Mouse (Mus musculus): ENCODE data around the gene Skil. TPM values are rescaled to one million over a fixed set of nuclear protein-coding genes. Genes with fewer than 3 reads are reported as not detected.
A peak's percentile ranks its signal among the peaks of the same experiment; 100 is the strongest.

The Skil gene
- polyA plus RNA-seq, 1 experiment from 2014 or later = 4.9 TPM

GRCm38 (mm10) chr3:31061103-31061785 lies 33.6 kb upstream of the Skil start:
- H3K9ac ChIP-seq = peak overlapping the region; percentile 3; the same call in 1 of the 2 replicates
- no peaks in the 10 kb centered on the region for H3K27me3 ChIP-seq
- no peak overlapping the region for H3K27ac ChIP-seq
- no peaks in the 10 kb centered on the region for H3K36me3 ChIP-seq
- 17% methylated on average over 20 of the region's 20 CpGs for WGBS (ENCODE audit: insufficient replicate concordance)
- peaks cover 14% of the 10 kb centered on the region for H3K4me1 ChIP-seq (replicated peaks)
- ATAC-seq (ENCODE audit: low read depth) = no peak
- peak overlapping the region; percentile 26 for H3K4me3 ChIP-seq (replicated peaks)
- no peaks in the 10 kb centered on the region for H3K9me3 ChIP-seq (replicated peaks)
- peak overlapping the region; percentile 53 for H3K4me2 ChIP-seq
- no peak for DNase-seq

- Histone ChIP-seq H3K9me3 (replicated peaks) (no peaks in the 10 kb centered on the region), H3K27me3 (no peaks in the 10 kb centered on the region), H3K27ac (no peak overlapping the region), H3K9ac (peak overlapping the region; percentile 3; the same call in 1 of the 2 replicates), H3K4me3 (replicated peaks) (peak overlapping the region; percentile 26), H3K4me1 (replicated peaks) (peaks cover 14% of the 10 kb centered on the region), H3K36me3 (no peaks in the 10 kb centered on the region), H3K4me2 (peak overlapping the region; percentile 53)
- no peak for ATAC-seq (ENCODE audit: low read depth)
- DNase-seq = no peak
- 18% methylated on average over 4 of the region's 4 CpGs for WGBS (ENCODE audit: insufficient replicate concordance)
These were observed 33.1 kb upstream of the Skil start for GRCm38 (mm10) chr3:31061786-31062120.

- Histone ChIP-seq H3K4me1 (replicated peaks) (peaks cover 14% of the 10 kb centered on the region), H3K27me3 (no peaks in the 10 kb centered on the region), H3K36me3 (no peaks in the 10 kb centered on the region), H3K9ac (no peak overlapping the region), H3K4me2 (no peak overlapping the region), H3K9me3 (replicated peaks) (no peaks in the 10 kb centered on the region), H3K4me3 (replicated peaks) (no peak overlapping the region), H3K27ac (no peak overlapping the region)
- WGBS (ENCODE audit: insufficient replicate concordance) = 59% methylated on average over 7 of the region's 7 CpGs
- ATAC-seq (ENCODE audit: low read depth) (no peak), DNase-seq (no peak)
These were observed 32.5 kb upstream of the Skil start for GRCm38 (mm10) chr3:31062325-31062724.

- Histone ChIP-seq H3K4me1 (replicated peaks) (no peaks in the 10 kb centered on the region), H3K36me3 (no peaks in the 10 kb centered on the region), H3K4me3 (replicated peaks) (no peak overlapping the region), H3K9me3 (replicated peaks) (no peaks in the 10 kb centered on the region), H3K9ac (no peak overlapping the region), H3K27me3 (no peaks in the 10 kb centered on the region), H3K4me2 (no peak overlapping the region), H3K27ac (no peak overlapping the region)
- 73% methylated on average over 7 of the region's 7 CpGs for WGBS (ENCODE audit: insufficient replicate concordance)
- ATAC-seq (ENCODE audit: low read depth) (no peak), DNase-seq (no peak)
These were observed 26.4 kb upstream of the Skil start for GRCm38 (mm10) chr3:31068482-31068881.

GRCm38 (mm10) chr3:31071804-31072203 lies 23.1 kb upstream of the Skil start:
- ATAC-seq (ENCODE audit: low read depth) = no peak
- no peaks in the 10 kb centered on the region for H3K9me3 ChIP-seq (replicated peaks)
- WGBS (ENCODE audit: insufficient replicate concordance) = 88% methylated on average over 14 of the region's 14 CpGs
- no peak overlapping the region for H3K27ac ChIP-seq
- H3K4me3 ChIP-seq (replicated peaks) = no peak overlapping the region
- H3K9ac ChIP-seq = no peak overlapping the region
- H3K27me3 ChIP-seq = no peaks in the 10 kb centered on the region
- H3K36me3 ChIP-seq = no peaks in the 10 kb centered on the region
- no peak for DNase-seq
- peaks cover 7% of the 10 kb centered on the region; the same call in 1 of the 2 replicates for H3K4me1 ChIP-seq (replicated peaks)
- no peak overlapping the region for H3K4me2 ChIP-seq

GRCm38 (mm10) chr3:31075808-31076207 lies 19.1 kb upstream of the Skil start:
- H3K4me1 ChIP-seq (replicated peaks) = peaks cover 7% of the 10 kb centered on the region; the same call in 1 of the 2 replicates
- no peaks in the 10 kb centered on the region for H3K36me3 ChIP-seq
- WGBS (ENCODE audit: insufficient replicate concordance) = 40% methylated on average over 11 of the region's 11 CpGs
- H3K4me2 ChIP-seq = no peak overlapping the region
- H3K9ac ChIP-seq = no peak overlapping the region
- DNase-seq (no peak), ATAC-seq (ENCODE audit: low read depth) (no peak)
- no peaks in the 10 kb centered on the region for H3K27me3 ChIP-seq
- H3K27ac ChIP-seq = no peak overlapping the region
- H3K4me3 ChIP-seq (replicated peaks) = no peak overlapping the region
- no peaks in the 10 kb centered on the region for H3K9me3 ChIP-seq (replicated peaks)

GRCm38 (mm10) chr3:31077068-31077703 lies 17.7 kb upstream of the Skil start:
- DNase-seq (no peak), ATAC-seq (ENCODE audit: low read depth) (no peak)
- H3K36me3 ChIP-seq = no peaks in the 10 kb centered on the region
- no peak overlapping the region; the same call in 1 of the 2 replicates for H3K27ac ChIP-seq
- no peaks in the 10 kb centered on the region for H3K9me3 ChIP-seq (replicated peaks)
- H3K9ac ChIP-seq = no peak overlapping the region
- H3K4me2 ChIP-seq = no peak overlapping the region
- no peaks in the 10 kb centered on the region for H3K27me3 ChIP-seq
- H3K4me3 ChIP-seq (replicated peaks) = no peak overlapping the region
- 66% methylated on average over 6 of the region's 6 CpGs for WGBS (ENCODE audit: insufficient replicate concordance)
- peaks cover 7% of the 10 kb centered on the region; the same call in 1 of the 2 replicates for H3K4me1 ChIP-seq (replicated peaks)

- Histone ChIP-seq H3K9me3 (replicated peaks) (no peaks in the 10 kb centered on the region), H3K4me3 (replicated peaks) (no peak overlapping the region), H3K27ac (no peak overlapping the region), H3K9ac (no peak overlapping the region), H3K27me3 (no peaks in the 10 kb centered on the region), H3K4me2 (no peak overlapping the region), H3K36me3 (no peaks in the 10 kb centered on the region), H3K4me1 (replicated peaks) (peaks cover 14% of the 10 kb centered on the region)
- ATAC-seq (ENCODE audit: low read depth) (peak; percentile 42; the same call in 1 of the 2 replicates), DNase-seq (no peak)
- WGBS (ENCODE audit: insufficient replicate concordance) = 62% methylated on average over 10 of the region's 10 CpGs
These were observed 15.4 kb upstream of the Skil start for GRCm38 (mm10) chr3:31079450-31079849.

GRCm38 (mm10) chr3:31080791-31081502 lies 13.9 kb upstream of the Skil start:
- Histone ChIP-seq H3K27ac (no peak overlapping the region), H3K4me1 (replicated peaks) (peaks cover 6% of the 10 kb centered on the region), H3K4me2 (no peak overlapping the region), H3K9me3 (replicated peaks) (no peaks in the 10 kb centered on the region), H3K27me3 (no peaks in the 10 kb centered on the region), H3K4me3 (replicated peaks) (no peak overlapping the region), H3K36me3 (no peaks in the 10 kb centered on the region), H3K9ac (no peak overlapping the region)
- no peak for ATAC-seq (ENCODE audit: low read depth)
- 74% methylated on average over 10 of the region's 10 CpGs for WGBS (ENCODE audit: insufficient replicate concordance)
- no peak for DNase-seq

- Histone ChIP-seq H3K4me1 (replicated peaks) (peaks cover 6% of the 10 kb centered on the region), H3K4me2 (no peak overlapping the region), H3K9ac (no peak overlapping the region), H3K36me3 (no peaks in the 10 kb centered on the region), H3K9me3 (replicated peaks) (no peaks in the 10 kb centered on the region), H3K27me3 (no peaks in the 10 kb centered on the region), H3K27ac (no peak overlapping the region), H3K4me3 (replicated peaks) (no peak overlapping the region)
- 74% methylated on average over 12 of the region's 13 CpGs for WGBS (ENCODE audit: insufficient replicate concordance)
- DNase-seq (no peak), ATAC-seq (ENCODE audit: low read depth) (no peak)
These were observed 11.9 kb upstream of the Skil start for GRCm38 (mm10) chr3:31082838-31083506.

Data from liver, embryonic 13.5 days (tissue).